Mouse (Mus musculus): Measurements from ENCODE around the gene Traf1. TPM values are rescaled to one million over a fixed set of nuclear protein-coding genes. Genes with fewer than 3 reads are reported as not detected.

Traf1 gene
- polyA plus RNA-seq, 1 experiment, result 1.4 TPM

GRCm38 (mm10) chr2:34960966-34961365, 606 bp downstream of the Traf1 start:
- TF ChIP-seq POLR2A (IDR thresholded peaks at IDR 0.05; ENCODE audit: extremely low read depth, insufficient read depth, low read length), result no peak
- TF ChIP-seq CTCF (IDR thresholded peaks at IDR 0.05; ENCODE audit: extremely low read depth, insufficient read depth, low read length), result no peak
- Histone ChIP-seq H3K4me1 (ENCODE audit: control insufficient read depth, insufficient read depth, low read length) (no peaks in the 10 kb centered on the region), H3K27ac (ENCODE audit: insufficient read depth, low read length) (no peak overlapping the region), H3K4me3 (ENCODE audit: insufficient read depth, low read length) (no peak overlapping the region)

GRCm38 (mm10) chr2:34960466-34960865, 1.1 kb downstream of the Traf1 start:
- no peaks in the 10 kb centered on the region for H3K4me1 ChIP-seq (ENCODE audit: control insufficient read depth, insufficient read depth, low read length)
- TF ChIP-seq POLR2A (IDR thresholded peaks at IDR 0.05; ENCODE audit: extremely low read depth, insufficient read depth, low read length) (no peak), CTCF (IDR thresholded peaks at IDR 0.05; ENCODE audit: extremely low read depth, insufficient read depth, low read length) (no peak)
- no peak overlapping the region for H3K4me3 ChIP-seq (ENCODE audit: insufficient read depth, low read length)
- no peak overlapping the region for H3K27ac ChIP-seq (ENCODE audit: insufficient read depth, low read length)

- H3K27ac ChIP-seq (ENCODE audit: insufficient read depth, low read length), result no peak overlapping the region
- H3K4me3 ChIP-seq (ENCODE audit: insufficient read depth, low read length), result no peak overlapping the region
- H3K4me1 ChIP-seq (ENCODE audit: control insufficient read depth, insufficient read depth, low read length), result no peaks in the 10 kb centered on the region
- no peak for TF ChIP-seq CTCF (IDR thresholded peaks at IDR 0.05; ENCODE audit: extremely low read depth, insufficient read depth, low read length)
- no peak for TF ChIP-seq POLR2A (IDR thresholded peaks at IDR 0.05; ENCODE audit: extremely low read depth, insufficient read depth, low read length)
Measured at GRCm38 (mm10) chr2:34958582-34958981, 3.0 kb downstream of the Traf1 start.

GRCm38 (mm10) chr2:34958036-34958435, 3.5 kb downstream of the Traf1 start:
- no peak overlapping the region for H3K27ac ChIP-seq (ENCODE audit: insufficient read depth, low read length)

GRCm38 (mm10) chr2:34957405-34957804, 4.2 kb downstream of the Traf1 start:
- H3K27ac ChIP-seq (ENCODE audit: insufficient read depth, low read length), result no peak overlapping the region
- H3K4me3 ChIP-seq (ENCODE audit: insufficient read depth, low read length), result no peak overlapping the region
- TF ChIP-seq CTCF (IDR thresholded peaks at IDR 0.05; ENCODE audit: extremely low read depth, insufficient read depth, low read length) (no peak), POLR2A (IDR thresholded peaks at IDR 0.05; ENCODE audit: extremely low read depth, insufficient read depth, low read length) (no peak)
- H3K4me1 ChIP-seq (ENCODE audit: control insufficient read depth, insufficient read depth, low read length), result no peaks in the 10 kb centered on the region

More at GRCm38 (mm10) chr2:34958036-34958435, 3.5 kb downstream of the Traf1 start:
- TF ChIP-seq CTCF (IDR thresholded peaks at IDR 0.05; ENCODE audit: extremely low read depth, insufficient read depth, low read length), result no peak
- no peak for TF ChIP-seq POLR2A (IDR thresholded peaks at IDR 0.05; ENCODE audit: extremely low read depth, insufficient read depth, low read length)
- Histone ChIP-seq H3K4me3 (ENCODE audit: insufficient read depth, low read length) (no peak overlapping the region), H3K4me1 (ENCODE audit: control insufficient read depth, insufficient read depth, low read length) (no peaks in the 10 kb centered on the region)

GRCm38 (mm10) chr2:34956941-34957340, 4.6 kb downstream of the Traf1 start:
- Histone ChIP-seq H3K4me3 (ENCODE audit: insufficient read depth, low read length) (no peak overlapping the region), H3K27ac (ENCODE audit: insufficient read depth, low read length) (no peak overlapping the region), H3K4me1 (ENCODE audit: control insufficient read depth, insufficient read depth, low read length) (no peaks in the 10 kb centered on the region)
- TF ChIP-seq CTCF (IDR thresholded peaks at IDR 0.05; ENCODE audit: extremely low read depth, insufficient read depth, low read length) (no peak), POLR2A (IDR thresholded peaks at IDR 0.05; ENCODE audit: extremely low read depth, insufficient read depth, low read length) (no peak)

GRCm38 (mm10) chr2:34954344-34954743, 7.2 kb downstream of the Traf1 start:
- TF ChIP-seq CTCF (IDR thresholded peaks at IDR 0.05; ENCODE audit: extremely low read depth, insufficient read depth, low read length) (no peak), POLR2A (IDR thresholded peaks at IDR 0.05; ENCODE audit: extremely low read depth, insufficient read depth, low read length) (no peak)
- no peak overlapping the region for H3K27ac ChIP-seq (ENCODE audit: insufficient read depth, low read length)
- no peaks in the 10 kb centered on the region for H3K4me1 ChIP-seq (ENCODE audit: control insufficient read depth, insufficient read depth, low read length)
- H3K4me3 ChIP-seq (ENCODE audit: insufficient read depth, low read length), result no peak overlapping the region

GRCm38 (mm10) chr2:34953547-34954116, 7.9 kb downstream of the Traf1 start:
- Histone ChIP-seq H3K4me3 (ENCODE audit: insufficient read depth, low read length) (no peak overlapping the region), H3K4me1 (ENCODE audit: control insufficient read depth, insufficient read depth, low read length) (no peaks in the 10 kb centered on the region), H3K27ac (ENCODE audit: insufficient read depth, low read length) (no peak overlapping the region)
- no peak for TF ChIP-seq CTCF (IDR thresholded peaks at IDR 0.05; ENCODE audit: extremely low read depth, insufficient read depth, low read length)
- no peak for TF ChIP-seq POLR2A (IDR thresholded peaks at IDR 0.05; ENCODE audit: extremely low read depth, insufficient read depth, low read length)

GRCm38 (mm10) chr2:34953018-34953417, 8.6 kb downstream of the Traf1 start:
- Histone ChIP-seq H3K27ac (ENCODE audit: insufficient read depth, low read length) (no peak overlapping the region), H3K4me3 (ENCODE audit: insufficient read depth, low read length) (no peak overlapping the region), H3K4me1 (ENCODE audit: control insufficient read depth, insufficient read depth, low read length) (no peaks in the 10 kb centered on the region)
- TF ChIP-seq CTCF (IDR thresholded peaks at IDR 0.05; ENCODE audit: extremely low read depth, insufficient read depth, low read length) (no peak), POLR2A (IDR thresholded peaks at IDR 0.05; ENCODE audit: extremely low read depth, insufficient read depth, low read length) (no peak)

GRCm38 (mm10) chr2:34951469-34951868, 10.1 kb downstream of the Traf1 start:
- Histone ChIP-seq H3K4me1 (ENCODE audit: control insufficient read depth, insufficient read depth, low read length) (no peaks in the 10 kb centered on the region), H3K4me3 (ENCODE audit: insufficient read depth, low read length) (no peak overlapping the region), H3K27ac (ENCODE audit: insufficient read depth, low read length) (no peak overlapping the region)
- TF ChIP-seq CTCF (IDR thresholded peaks at IDR 0.05; ENCODE audit: extremely low read depth, insufficient read depth, low read length) (no peak), POLR2A (IDR thresholded peaks at IDR 0.05; ENCODE audit: extremely low read depth, insufficient read depth, low read length) (no peak)

Measured in cortical plate, adult 2 months (tissue).